Mouse (Mus musculus): ENCODE data around the gene Atp6v1e2.

GRCm38 (mm10) chr17:86897486-86898165 lies 50.1 kb downstream of the Atp6v1e2 start:
- TF ChIP-seq CTCF (IDR thresholded peaks at IDR 0.05; ENCODE audit: low read depth), result no peak
- no peak for TF ChIP-seq EP300 (IDR thresholded peaks at IDR 0.05; ENCODE audit: low read depth)

All from liver, embryonic 14.5 days (tissue).